Mouse (Mus musculus): Measurements from ENCODE around the gene Kmt2d.
A peak's percentile ranks its signal among the peaks of the same experiment; 100 is the strongest.

The Kmt2d gene

GRCm38 (mm10) chr15:98853161-98853937, 17.7 kb downstream of the Kmt2d start:
- DNase-seq = no peak

GRCm38 (mm10) chr15:98852733-98853132, 18.3 kb downstream of the Kmt2d start:
- no peak for DNase-seq

- no peak for DNase-seq
Observed at GRCm38 (mm10) chr15:98852071-98852470, 18.9 kb downstream of the Kmt2d start.

DNA sequence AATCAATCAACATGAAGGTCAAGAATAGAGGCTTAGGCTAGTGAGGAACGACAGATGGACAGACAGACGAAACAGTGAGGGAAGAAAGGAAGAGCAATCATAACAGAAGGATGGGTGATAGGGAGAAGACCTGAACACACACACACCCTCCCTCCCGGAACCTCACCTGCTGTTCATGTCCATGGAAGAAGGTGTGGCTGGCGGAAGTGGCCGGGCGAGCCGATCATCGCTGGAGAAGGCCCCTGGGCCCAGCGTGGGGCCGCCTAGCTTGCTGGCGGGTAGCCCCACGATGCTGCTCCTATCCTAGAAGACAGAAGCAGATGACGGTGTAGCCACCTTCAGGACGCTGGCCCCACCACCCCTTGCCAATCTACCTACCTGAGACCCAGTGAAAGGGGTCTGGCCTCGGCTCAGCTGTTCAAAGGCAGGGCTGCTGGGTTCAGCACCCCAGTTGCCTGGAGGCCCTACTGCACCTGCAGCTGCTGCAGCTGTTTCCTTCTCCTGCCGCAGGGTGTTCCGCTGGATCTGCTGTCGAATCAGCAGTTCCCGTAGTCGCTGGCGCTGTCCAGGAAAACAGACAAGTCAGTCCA, 19.7 kb downstream of the Kmt2d start:
- no peak for DNase-seq

DNA sequence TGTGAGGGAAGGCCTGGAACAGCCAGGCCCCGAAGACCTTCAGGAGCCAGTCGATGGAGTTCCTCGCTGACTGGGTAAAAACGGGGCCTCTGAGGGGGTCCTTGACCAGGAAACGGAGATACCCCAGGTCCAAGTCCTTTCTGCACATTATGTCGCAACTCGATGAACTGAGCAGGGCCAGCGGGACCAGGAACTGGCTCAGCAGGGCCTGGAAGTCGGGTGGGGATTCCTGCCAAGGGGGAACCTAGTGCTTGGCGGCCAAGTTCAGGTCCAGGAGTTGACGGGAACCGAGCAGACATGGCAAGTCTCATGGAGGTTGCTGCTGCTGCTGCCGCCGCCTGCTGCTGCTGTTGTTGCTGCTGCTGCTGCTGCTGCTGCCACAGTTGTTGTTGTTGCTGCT, 20.3 kb downstream of the Kmt2d start:
- no peak for DNase-seq

GRCm38 (mm10) chr15:98849956-98850600, 20.9 kb downstream of the Kmt2d start:
- no peak for DNase-seq

- no peak for DNase-seq
Observed at GRCm38 (mm10) chr15:98849165-98849564, 21.8 kb downstream of the Kmt2d start.

GRCm38 (mm10) chr15:98846140-98846539, 24.9 kb downstream of the Kmt2d start:
- no peak for DNase-seq

DNA sequence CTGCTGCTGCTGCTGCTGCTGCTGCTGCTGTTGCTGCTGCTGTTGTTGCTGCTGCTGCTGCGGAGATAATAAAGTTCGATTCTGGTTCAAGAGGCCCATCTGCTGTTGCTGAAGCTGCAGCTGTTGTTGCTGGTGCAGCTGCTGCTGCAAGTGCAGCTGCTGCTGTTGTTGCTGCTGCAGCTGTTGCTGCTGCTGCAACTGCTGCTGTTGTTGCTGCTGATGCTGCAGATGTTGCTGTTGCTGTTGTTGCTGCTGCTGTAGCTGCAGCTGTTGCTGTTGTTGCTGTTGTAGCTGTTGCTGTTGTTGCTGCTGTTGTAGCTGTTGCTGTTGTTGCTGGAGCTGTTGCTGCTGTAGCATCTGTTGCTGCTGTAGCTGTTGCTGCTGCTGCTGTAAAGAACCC, 25.9 kb downstream of the Kmt2d start:
- DNase-seq = no peak

GRCm38 (mm10) chr15:98843595-98844223, 27.3 kb downstream of the Kmt2d start:
- DNase-seq = no peak

- no peak for DNase-seq
Observed at GRCm38 (mm10) chr15:98839671-98840585, 31.1 kb downstream of the Kmt2d start.

- no peak for DNase-seq
Observed at GRCm38 (mm10) chr15:98839161-98839560, 31.8 kb downstream of the Kmt2d start.

GRCm38 (mm10) chr15:98837743-98838103, 33.3 kb downstream of the Kmt2d start:
- DNase-seq = no peak

- no peak for DNase-seq
Observed at GRCm38 (mm10) chr15:98837006-98837742, 33.8 kb downstream of the Kmt2d start.

DNA sequence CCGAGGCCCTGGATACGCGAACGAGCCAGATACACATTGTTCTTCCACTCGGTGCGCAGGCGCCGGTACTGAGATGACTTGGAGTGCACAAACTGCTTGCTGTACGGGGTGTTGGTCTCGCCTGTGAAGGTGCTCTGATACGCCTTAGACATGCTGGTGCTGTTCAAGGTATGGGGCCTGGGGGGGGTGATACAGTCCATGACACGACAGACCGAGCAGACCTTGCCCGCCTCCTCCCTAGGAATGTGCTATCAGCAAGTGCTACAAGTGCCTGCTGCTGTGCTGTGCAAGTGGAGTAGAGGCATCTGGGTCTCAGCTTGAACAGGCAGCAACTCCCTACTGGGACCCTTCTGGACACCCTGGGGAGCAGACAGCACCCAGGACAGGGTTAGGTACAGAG, 35.7 kb downstream of the Kmt2d start:
- DNase-seq = no peak

DNA sequence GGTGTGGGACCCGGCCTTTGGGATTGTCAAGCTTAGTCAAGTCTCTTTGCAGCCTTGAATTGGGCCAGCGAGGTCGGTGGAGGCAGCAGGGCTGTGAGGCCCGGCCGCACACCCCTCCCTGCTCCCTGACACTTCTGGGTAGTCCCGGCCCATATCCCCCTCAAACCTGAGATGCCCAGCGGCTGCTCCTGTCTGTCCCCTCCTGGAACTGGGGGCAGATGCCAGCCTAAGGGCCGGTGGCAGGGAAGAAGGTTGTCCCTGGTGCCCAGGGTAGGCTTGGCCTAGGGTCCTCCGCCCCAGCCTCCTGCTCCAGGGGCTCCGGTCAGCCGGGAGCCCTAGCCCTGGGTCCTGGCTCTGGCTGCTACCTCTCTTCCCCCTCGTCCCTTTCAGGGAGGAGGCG, 36.9 kb downstream of the Kmt2d start:
- no peak for DNase-seq

- peak; percentile 30 for DNase-seq
Observed at GRCm38 (mm10) chr15:98833281-98833680, 37.7 kb downstream of the Kmt2d start.

DNA sequence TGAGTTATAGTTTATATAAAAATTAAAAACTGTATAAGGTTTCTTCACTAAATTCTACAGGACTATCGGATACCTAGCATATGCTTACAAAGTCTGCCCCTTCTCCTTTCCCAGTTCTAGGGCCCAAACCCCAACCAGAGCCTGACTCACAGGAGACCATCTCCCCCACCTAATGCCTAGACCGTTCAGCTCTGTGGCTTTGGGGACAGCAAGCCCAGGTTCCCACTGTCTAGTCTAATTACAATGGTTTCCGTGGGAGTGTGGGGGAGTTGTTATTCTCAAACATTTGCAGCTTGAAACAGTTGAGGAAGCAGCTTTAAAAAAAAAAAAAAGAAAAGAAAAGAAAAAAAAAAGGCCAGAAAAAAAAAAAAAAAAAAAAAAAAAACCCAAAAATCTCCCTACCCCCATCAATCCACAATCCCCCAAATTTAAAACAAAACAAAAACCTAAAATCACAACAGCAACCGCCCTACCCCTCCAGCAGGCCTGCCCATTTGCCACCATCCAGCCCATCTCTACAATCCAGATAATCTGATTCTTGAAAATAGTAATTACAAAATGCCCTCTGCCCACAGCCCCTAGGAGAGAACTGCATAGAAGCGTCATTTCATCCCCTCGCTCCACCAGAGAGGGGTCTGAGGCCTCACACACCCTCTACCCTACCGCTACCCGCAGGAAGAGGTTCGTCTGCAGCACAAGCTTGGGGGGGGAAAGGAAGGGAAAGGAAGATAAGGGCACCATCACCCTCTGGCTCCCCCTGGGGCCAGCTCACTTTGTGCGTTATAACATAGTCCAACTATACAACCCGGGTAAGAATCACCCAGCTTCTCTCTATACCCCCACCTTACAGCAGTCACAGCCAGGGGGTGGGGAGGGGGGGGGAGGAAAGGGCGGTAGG, 38.6 kb downstream of the Kmt2d start:
- DNase-seq = peak; percentile 83

DNA sequence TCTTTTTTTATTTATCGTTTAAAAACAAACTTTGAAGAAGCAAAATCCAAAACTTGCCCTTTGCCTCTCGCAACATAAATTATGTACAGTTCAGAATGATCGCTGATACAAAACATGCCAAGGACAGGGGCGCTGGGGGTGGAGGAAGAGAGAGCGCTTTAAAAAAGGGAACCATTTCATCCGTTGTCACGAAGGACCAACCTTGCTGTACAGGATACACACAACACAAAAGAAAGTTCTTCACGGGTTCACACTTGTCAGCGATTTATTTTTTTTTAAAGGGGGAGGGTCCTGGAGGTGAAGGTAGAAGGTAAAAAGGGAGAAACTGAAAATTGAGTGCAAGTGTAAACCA, 39.3 kb downstream of the Kmt2d start:
- DNase-seq = no peak

GRCm38 (mm10) chr15:98830736-98831683, 40.0 kb downstream of the Kmt2d start, which contains the start of gene Prkag1:
TSS of gene Prkag1 (minus strand) at chr15:98831521.
- peak; percentile 99 for DNase-seq

All from thymus, postnatal 14 days (tissue).